Mouse (Mus musculus) MEL (cell line): ENCODE measurements around the gene Kcnd1. TPM values are rescaled to one million over a fixed set of nuclear protein-coding genes. Genes with fewer than 3 reads are reported as not detected.
"Not testable (repeated sequence)": the region's sequence is repeated elsewhere in the genome, so short reads cannot be mapped to it uniquely, and the experiment has no call there.

Experiments used
- DNase-seq: peaks from one replicate; pipeline ENCODE4 v3.0.0; 2011; ENCODE audit warnings: low read depth, low spot score
- H3K27ac ChIP-seq: 2 replicates; pipeline ENCODE4 v1.5.1; 2012; ENCODE audit warnings: low read depth, mild to moderate bottlenecking, control low read depth, low read length, moderate library complexity; ENCODE audit not compliant: control insufficient read depth
- H3K27me3 ChIP-seq, 2 experiments: fragments of 150-350 bp in 1 of 2; sonication (generic) in 1 of 2; 2 replicates each; pipeline ENCODE4 v1.6.1; 2012; ENCODE audit warnings: low read length in 2 of 2, mild to moderate bottlenecking in 2 of 2, improper control_type of control experiment in 1 of 2, moderate library complexity in 1 of 2; ENCODE audit not compliant: insufficient read depth in 2 of 2, control insufficient read depth in 1 of 2
- H3K36me3 ChIP-seq, 2 experiments: 2 replicates each; pipeline ENCODE4 v1.6.1; 2012 to 2014; ENCODE audit warnings: low read length in 2 of 2, improper control_type of control experiment in 1 of 2, inconsistent platforms in 1 of 2, mild to moderate bottlenecking in 1 of 2; ENCODE audit not compliant: insufficient read depth in 2 of 2, control insufficient read depth in 1 of 2
- H3K4me1 ChIP-seq, 2 experiments: fragments of 150-350 bp in 1 of 2; sonication (generic) in 1 of 2; 2 replicates each; pipeline ENCODE4 v1.6.1; 2012; ENCODE audit warnings: low read length in 2 of 2, improper control_type of control experiment in 1 of 2, mild to moderate bottlenecking in 1 of 2; ENCODE audit not compliant: insufficient read depth in 2 of 2, control insufficient read depth in 1 of 2
- H3K4me3 ChIP-seq, 2 experiments: fragments of 150-350 bp in 1 of 2; sonication (generic) in 1 of 2; 2 replicates each; pipeline ENCODE4 v1.5.1; 2012; ENCODE audit warnings: low read depth in 2 of 2, low read length in 2 of 2, mild to moderate bottlenecking in 2 of 2, moderate library complexity in 2 of 2, control low read depth in 1 of 2, improper control_type of control experiment in 1 of 2; ENCODE audit not compliant: control insufficient read depth in 1 of 2, insufficient read depth in 1 of 2
- H3K79me2 ChIP-seq: 2 replicates; pipeline ENCODE4 v1.6.1; 2012; ENCODE audit warnings: mild to moderate bottlenecking, low read length, moderate library complexity; ENCODE audit not compliant: control insufficient read depth, poor library complexity, insufficient read depth
- H3K9ac ChIP-seq: 2 replicates; pipeline ENCODE4 v1.6.1; 2012; ENCODE audit warnings: low read depth, mild to moderate bottlenecking, control low read depth, low read length, moderate library complexity; ENCODE audit not compliant: control insufficient read depth, poor library complexity, severe bottlenecking
- H3K9me3 ChIP-seq: fragments of 150-350 bp; sonication (generic); replicated peaks from 2 replicates; pipeline ENCODE4 v1.6.1; 2012; ENCODE audit warnings: mild to moderate bottlenecking, low read length, improper control_type of control experiment, moderate library complexity; ENCODE audit not compliant: insufficient read depth
- CHD1 ChIP-seq: IDR thresholded peaks from 2 replicates; pipeline ENCODE4 v1.6.1; 2012; ENCODE audit warnings: low read depth, mild to moderate bottlenecking, inconsistent platforms, low read length, improper control_type of control experiment
- CTCF ChIP-seq, 3 experiments: IDR thresholded peaks in 2 of 3; conservative IDR thresholded peaks in 1 of 3; 2 replicates each; pipeline ENCODE4 v1.5.1; 2011 to 2012; ENCODE audit warnings: low read length in 3 of 3, low read depth in 2 of 3, mild to moderate bottlenecking in 2 of 3, improper control_type of control experiment in 1 of 3, inconsistent platforms in 1 of 3, mixed read lengths in 1 of 3, moderate library complexity in 1 of 3; ENCODE audit not compliant: control insufficient read depth in 1 of 3, insufficient read depth in 1 of 3, poor library complexity in 1 of 3, severe bottlenecking in 1 of 3
- EP300 ChIP-seq, 2 experiments: IDR thresholded peaks; 2 replicates each; pipeline ENCODE4 v1.6.1; 2011; ENCODE audit warnings: improper control_type of control experiment in 2 of 2, low read length in 2 of 2, low read depth in 1 of 2, mild to moderate bottlenecking in 1 of 2
- ETS1 ChIP-seq: IDR thresholded peaks from 2 replicates; pipeline ENCODE4 v1.6.1; 2012; ENCODE audit warnings: low read depth, mild to moderate bottlenecking, inconsistent platforms, low read length, improper control_type of control experiment, moderate library complexity
- GABPA ChIP-seq: IDR thresholded peaks from 2 replicates; pipeline ENCODE4 v1.6.1; 2012; ENCODE audit warnings: low read depth, mild to moderate bottlenecking, inconsistent platforms, low read length, improper control_type of control experiment, moderate library complexity
- GATA1 ChIP-seq: IDR thresholded peaks from 2 replicates; pipeline ENCODE4 v1.6.1; 2011; ENCODE audit warnings: low read depth, low read length, improper control_type of control experiment
- JUND ChIP-seq: IDR thresholded peaks from 2 replicates; pipeline ENCODE4 v1.6.1; 2011; ENCODE audit warnings: low read depth, mild to moderate bottlenecking, improper control_type of control experiment, low read length
- KAT2A ChIP-seq: conservative IDR thresholded peaks from 2 replicates; pipeline ENCODE4 v1.6.1; 2012; ENCODE audit warnings: low read depth, low read length, improper control_type of control experiment, inconsistent platforms
- MAFK ChIP-seq: IDR thresholded peaks from 2 replicates; pipeline ENCODE4 v1.6.1; 2011; ENCODE audit warnings: low read depth, mild to moderate bottlenecking, low read length, improper control_type of control experiment, borderline replicate concordance
- MAX ChIP-seq: IDR thresholded peaks from 2 replicates; pipeline ENCODE4 v1.6.1; 2011; ENCODE audit warnings: low read length, improper control_type of control experiment
- MAZ ChIP-seq: IDR thresholded peaks from 2 replicates; pipeline ENCODE4 v1.6.1; 2012; ENCODE audit warnings: low read depth, mild to moderate bottlenecking, inconsistent platforms, low read length, improper control_type of control experiment
- MXI1 ChIP-seq: IDR thresholded peaks from 2 replicates; pipeline ENCODE4 v1.6.1; 2011; ENCODE audit warnings: mild to moderate bottlenecking, low read depth, low read length, improper control_type of control experiment
- RAD21 ChIP-seq: IDR thresholded peaks from 2 replicates; pipeline ENCODE4 v1.6.1; 2011; ENCODE audit warnings: mild to moderate bottlenecking, low read depth, low read length, improper control_type of control experiment
- SIN3A ChIP-seq: IDR thresholded peaks from 2 replicates; pipeline ENCODE4 v1.6.1; 2012; ENCODE audit warnings: low read length, improper control_type of control experiment, inconsistent platforms
- SMC3 ChIP-seq: IDR thresholded peaks from 2 replicates; pipeline ENCODE4 v1.6.1; 2011; ENCODE audit warnings: low read depth, low read length, improper control_type of control experiment
- TAL1 ChIP-seq: IDR thresholded peaks from 2 replicates; pipeline ENCODE4 v1.6.1; 2012; ENCODE audit warnings: mild to moderate bottlenecking, inconsistent platforms, low read length, moderate library complexity, mixed read lengths
- TCF12 ChIP-seq: IDR thresholded peaks from 2 replicates; pipeline ENCODE4 v1.6.1; 2014; ENCODE audit warnings: low read depth, mild to moderate bottlenecking, inconsistent platforms, low read length, improper control_type of control experiment, moderate library complexity
- USF2 ChIP-seq, 2 experiments: IDR thresholded peaks; 2 replicates each; pipeline ENCODE4 v1.6.1; 2011 to 2012; ENCODE audit warnings: improper control_type of control experiment in 2 of 2, low read length in 2 of 2, borderline replicate concordance in 1 of 2, inconsistent platforms in 1 of 2, low read depth in 1 of 2, mild to moderate bottlenecking in 1 of 2; ENCODE audit not compliant: insufficient read depth in 1 of 2
- ZC3H11A ChIP-seq: IDR thresholded peaks from 2 replicates; pipeline ENCODE4 v1.6.1; 2012; ENCODE audit warnings: low read depth, mild to moderate bottlenecking, inconsistent platforms, low read length, improper control_type of control experiment
- ZNF384 ChIP-seq: IDR thresholded peaks from 2 replicates; pipeline ENCODE4 v1.6.1; 2012; ENCODE audit warnings: low read depth, mild to moderate bottlenecking, inconsistent platforms, low read length, improper control_type of control experiment
- polyA plus RNA-seq, 2 experiments: library from polyadenylated mRNA; stranded (reverse) in 1 of 2; unstranded in 1 of 2; fragments of >175 nt in 1 of 2; fragments of >200 nt in 1 of 2; gene quantifications; 2 replicates each; pipeline versions ENCODE4 v1.2.1 to v1.2.4; 2012; ENCODE audit warnings: low replicate concordance in 2 of 2, low read depth in 1 of 2; ENCODE audit not compliant: insufficient read length in 2 of 2, insufficient read depth in 1 of 2, missing spikeins in 1 of 2
- total RNA-seq: library from RNA; depleted of rRNA; stranded (reverse); fragments of 300-350 nt; gene quantifications from 2 replicates; pipeline ENCODE4 v1.2.3, GENCODE M21; 2012

The Kcnd1 gene
- total and polyA plus RNA-seq, 3 experiments: 0.31 to 1.4 TPM; not detected in 1

DNA sequence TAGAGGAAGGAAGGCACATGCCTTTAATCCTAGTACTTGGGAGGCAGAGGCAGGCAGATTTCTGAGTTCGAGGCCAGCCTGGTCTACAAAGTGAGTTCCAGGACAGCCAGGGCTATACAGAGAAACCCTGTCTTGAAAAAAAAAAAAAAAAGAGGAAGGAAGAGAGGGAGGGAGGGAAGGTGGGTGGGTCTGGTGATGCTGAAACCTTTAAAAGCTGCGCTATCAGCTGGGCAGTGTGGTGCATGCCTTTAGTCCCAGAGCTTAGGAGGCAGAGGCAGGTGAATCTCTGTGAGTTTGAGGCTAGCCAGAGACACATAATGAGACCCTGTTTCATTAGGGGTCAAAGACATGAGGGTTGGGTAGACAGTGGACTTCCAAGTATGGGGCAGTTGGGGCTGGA, 19.9 kb upstream of the Kcnd1 start:
- H3K27ac ChIP-seq, H3K4me3 ChIP-seq, H3K9ac ChIP-seq, H3K27me3 ChIP-seq, H3K4me1 ChIP-seq, H3K79me2 ChIP-seq, H3K9me3 ChIP-seq: not testable (repeated sequence)
- peak; percentile 67 for DNase-seq
- H3K36me3 ChIP-seq: peaks cover 6 to 16% of the 10 kb centered on the region in 2 experiments
- TF ChIP-seq MXI1: 0 out of 2 replicates have a peak, but pooled peaks have one; percentile 28
- peak; percentile 44; the same call in 1 of the 2 replicates for TF ChIP-seq SIN3A
- TF ChIP-seq ETS1: 0 out of 2 replicates have a peak, but pooled peaks have one; percentile 39
- peak; percentile 89 for TF ChIP-seq ZNF384

- H3K79me2 ChIP-seq, H3K27me3 ChIP-seq, H3K27ac ChIP-seq, H3K9ac ChIP-seq, H3K4me1 ChIP-seq, H3K36me3 ChIP-seq, H3K4me3 ChIP-seq, H3K9me3 ChIP-seq: not testable (repeated sequence)
- peak; percentile 62 for DNase-seq
- TF ChIP-seq RAD21: peak; percentile 47
- TF ChIP-seq CTCF (IDR thresholded peaks at IDR 0.05 in 2 of 3, conservative IDR thresholded peaks at IDR 0.05 in 1 of 3; ENCODE audit: control insufficient read depth in 1 of 3, insufficient read depth in 1 of 3, low read depth in 2 of 3, low read length in 3 of 3, poor library complexity in 1 of 3, severe bottlenecking in 1 of 3): peak; percentile 51 to 67 (median 60)
- peak; percentile 60 for TF ChIP-seq SMC3
These were observed 7.1 kb upstream of the Kcnd1 start for GRCm38 (mm10) chrX:7815016-7815415.

DNA sequence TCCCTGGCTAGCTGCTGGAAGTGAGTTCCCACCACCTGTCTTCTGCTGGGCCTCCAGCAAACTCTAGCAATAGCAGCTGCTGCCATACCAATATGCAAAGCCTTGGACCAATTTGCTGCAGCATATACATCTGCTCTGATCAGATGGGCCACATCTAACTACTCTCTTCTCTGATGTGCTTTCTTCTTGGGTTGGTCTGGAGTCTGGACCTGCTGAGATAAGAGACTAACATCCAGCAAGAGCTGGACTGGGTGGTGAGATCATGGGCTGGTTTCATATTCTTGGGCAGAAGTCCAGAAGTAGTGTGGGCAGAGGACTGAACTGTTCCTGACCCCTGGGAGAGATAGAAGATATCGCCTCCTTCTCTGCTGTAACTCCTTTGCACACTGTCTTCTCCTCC, 15.1 kb downstream of the Kcnd1 start:
- TF ChIP-seq SIN3A (peak; percentile 40; the same call in 1 of the 2 replicates), MAFK (no peak), ZC3H11A (no peak), GABPA (no peak), GATA1 (peak; percentile 85), MXI1 (no peak), ETS1 (peak; percentile 76), CHD1 (no peak), TAL1 (peak; percentile 88), USF2 (IDR thresholded peaks at IDR 0.05; ENCODE audit: borderline replicate concordance in 1 of 2, insufficient read depth in 1 of 2, low read depth in 1 of 2, low read length in 2 of 2) (no peak), JUND (no peak), KAT2A (no peak), MAX (no peak), EP300 (IDR thresholded peaks at IDR 0.05; ENCODE audit: low read depth in 1 of 2, low read length in 2 of 2) (peak; percentile 79 to 81), TCF12 (peak; percentile 83), MAZ (no peak)
- Histone ChIP-seq H3K36me3 (peaks cover 0 to 26% of the 10 kb centered on the region in 2 experiments; a peak in 2 of 4 replicates), H3K4me1 (peaks cover 12 to 38% of the 10 kb centered on the region in 2 experiments), H3K27me3 (no peaks in the 10 kb centered on the region), H3K9ac (no peak overlapping the region; the same call in 1 of the 2 replicates), H3K9me3 (no peaks in the 10 kb centered on the region), H3K27ac (peak overlapping the region; percentile 73), H3K4me3 (no peak overlapping the region), H3K79me2 (peaks cover 3% of the 10 kb centered on the region)
- peak; percentile 77 for DNase-seq
